Mouse (Mus musculus): ENCODE results near the gene Rpl27.
A peak's percentile ranks its signal among the peaks of the same experiment; 100 is the strongest.
"Not testable (repeated sequence)": the region's sequence is repeated elsewhere in the genome, so short reads cannot be mapped to it uniquely, and the experiment has no call there.

Gene Rpl27

GRCm38 (mm10) chr11:101448274-101448746, 6.2 kb downstream of the Rpl27 start, which contains the start of gene Ifi35:
Gene Ifi35, plus strand, starts transcription at chr11:101448407.
- DNase-seq, result peak; percentile 51

GRCm38 (mm10) chr11:101448899-101449298, 6.8 kb downstream of the Rpl27 start:
- no peak for DNase-seq

GRCm38 (mm10) chr11:101449596-101449995, 7.5 kb downstream of the Rpl27 start:
- DNase-seq, result not testable (repeated sequence)

- no peak for DNase-seq
Measured at GRCm38 (mm10) chr11:101450394-101450793, 8.3 kb downstream of the Rpl27 start.

GRCm38 (mm10) chr11:101451536-101451935, 9.4 kb downstream of the Rpl27 start:
- DNase-seq, result no peak

GRCm38 (mm10) chr11:101452093-101452774, 10.1 kb downstream of the Rpl27 start:
- no peak for DNase-seq

GRCm38 (mm10) chr11:101454702-101455101, 12.6 kb downstream of the Rpl27 start:
- DNase-seq, result no peak

GRCm38 (mm10) chr11:101455627-101456026, 13.5 kb downstream of the Rpl27 start:
- DNase-seq, result no peak

GRCm38 (mm10) chr11:101457631-101458030, 15.5 kb downstream of the Rpl27 start:
- no peak for DNase-seq

GRCm38 (mm10) chr11:101458217-101458616, 16.1 kb downstream of the Rpl27 start:
- no peak for DNase-seq

- DNase-seq, result no peak
Measured at GRCm38 (mm10) chr11:101459716-101460115, 17.6 kb downstream of the Rpl27 start.

GRCm38 (mm10) chr11:101460321-101460720, 18.2 kb downstream of the Rpl27 start:
- no peak for DNase-seq

GRCm38 (mm10) chr11:101462141-101462540, 20.0 kb downstream of the Rpl27 start:
- no peak for DNase-seq

GRCm38 (mm10) chr11:101462583-101463440, 20.7 kb downstream of the Rpl27 start:
- DNase-seq, result peak; percentile 79

GRCm38 (mm10) chr11:101464211-101465100, 22.4 kb downstream of the Rpl27 start, which contains the start of gene Rnd2:
Gene Rnd2, plus strand, starts transcription at chr11:101464999.
- no peak for DNase-seq

GRCm38 (mm10) chr11:101465101-101465868, 23.2 kb downstream of the Rpl27 start:
- peak; percentile 76 for DNase-seq

GRCm38 (mm10) chr11:101465869-101466551, 23.9 kb downstream of the Rpl27 start, which contains the start of gene Vat1:
Gene Vat1, minus strand, starts transcription at chr11:101466230.
- DNase-seq, result peak; percentile 82

- not testable (repeated sequence) for DNase-seq
Measured at GRCm38 (mm10) chr11:101466552-101466950, 24.5 kb downstream of the Rpl27 start.

- DNase-seq, result peak; percentile 92
Measured at GRCm38 (mm10) chr11:101467477-101468262, 25.6 kb downstream of the Rpl27 start.

GRCm38 (mm10) chr11:101468263-101468688, 26.2 kb downstream of the Rpl27 start:
- DNase-seq, result no peak

All from embryo, embryonic 11 days (tissue).